Mouse (Mus musculus): ENCODE measurements at regions not wholly inside any gene's neighbourhood (a gene's known extent, or its start where the extent isn't known, plus 50 kb on each side); places are given as distances from the start of the nearest gene placed in this dataset.
"Not testable (repeated sequence)": the region's sequence is repeated elsewhere in the genome, so short reads cannot be mapped to it uniquely, and the experiment has no call there.

- DNase-seq = not testable (repeated sequence)
These were observed 498.6 kb downstream of the Bnc2 start for GRCm38 (mm10) chr4:84176457-84176856.

GRCm38 (mm10) chr4:84177827-84178226 lies 497.2 kb downstream of the Bnc2 start:
- no peak for DNase-seq

GRCm38 (mm10) chr4:84184436-84184835 lies 490.6 kb downstream of the Bnc2 start:
- DNase-seq = no peak

- DNase-seq = no peak
These were observed 490.2 kb downstream of the Bnc2 start for GRCm38 (mm10) chr4:84184844-84185243.

DNA sequence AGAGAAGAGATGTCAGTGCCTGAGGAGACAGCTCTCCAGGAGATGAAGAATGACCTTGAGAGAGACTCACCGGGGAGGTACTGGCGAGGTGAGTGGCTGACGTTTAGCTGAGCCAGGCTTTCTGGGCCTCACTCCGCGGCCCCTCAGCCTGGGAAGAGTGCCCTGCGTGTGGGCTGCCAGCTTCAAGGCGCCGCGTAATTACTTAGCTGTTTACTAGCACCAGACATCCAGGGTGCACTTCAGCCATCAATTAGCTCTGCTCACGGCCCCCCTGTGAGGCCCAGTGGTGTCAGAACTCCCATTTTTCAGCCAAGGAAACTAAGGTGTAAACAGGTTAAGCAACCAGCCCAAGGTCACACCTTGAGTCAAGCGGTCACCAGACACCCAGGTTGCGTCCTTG lies 485.8 kb downstream of the Bnc2 start:
- DNase-seq = no peak

GRCm38 (mm10) chr4:84191303-84191702 lies 483.8 kb downstream of the Bnc2 start:
- no peak for DNase-seq

GRCm38 (mm10) chr4:84192301-84192700 lies 482.8 kb downstream of the Bnc2 start:
- no peak for DNase-seq

DNA sequence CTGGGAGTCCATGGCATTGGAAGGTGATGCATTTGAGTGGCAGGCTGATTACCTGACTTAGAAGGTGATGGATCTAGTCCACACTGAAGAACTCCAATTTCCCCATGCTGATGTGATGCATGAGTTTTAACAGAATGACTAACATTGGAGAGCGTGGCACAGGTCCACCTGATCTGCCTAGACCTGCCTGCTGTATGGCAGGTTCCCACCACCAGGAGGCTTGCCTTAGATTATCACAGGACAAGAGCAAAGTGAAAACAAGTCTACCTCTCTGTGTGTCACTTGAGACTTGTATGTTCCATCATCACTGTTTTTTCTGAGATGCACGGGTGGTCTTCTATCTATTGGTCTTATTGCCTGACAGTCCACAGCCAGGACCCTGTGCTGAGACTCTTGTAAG lies 478.3 kb downstream of the Bnc2 start:
- no peak for DNase-seq

GRCm38 (mm10) chr4:84198176-84198575 lies 476.9 kb downstream of the Bnc2 start:
- DNase-seq = no peak

GRCm38 (mm10) chr4:84199181-84199656 lies 475.9 kb downstream of the Bnc2 start:
- no peak for DNase-seq

DNA sequence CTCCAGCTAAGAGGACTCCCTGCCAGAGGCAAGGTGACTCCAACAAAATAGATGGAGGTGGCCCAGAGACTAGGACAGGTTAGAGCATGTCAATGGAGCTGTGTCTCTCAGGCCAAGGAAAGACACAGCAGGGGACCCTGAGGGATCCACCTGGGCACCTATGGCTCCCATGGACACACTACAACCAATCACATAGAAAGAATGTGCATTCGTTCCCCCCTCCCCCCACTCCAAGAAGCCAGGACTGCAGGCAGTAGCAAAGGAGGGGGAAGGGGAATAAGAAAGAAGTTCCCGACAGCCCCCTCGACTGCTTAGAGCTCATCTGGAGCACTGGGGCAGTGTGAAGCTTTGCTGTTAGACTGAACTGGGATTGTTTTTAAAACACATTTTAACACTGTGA lies 474.1 kb downstream of the Bnc2 start:
- DNase-seq = no peak

GRCm38 (mm10) chr4:84202231-84202630 lies 472.8 kb downstream of the Bnc2 start:
- DNase-seq = no peak

DNA sequence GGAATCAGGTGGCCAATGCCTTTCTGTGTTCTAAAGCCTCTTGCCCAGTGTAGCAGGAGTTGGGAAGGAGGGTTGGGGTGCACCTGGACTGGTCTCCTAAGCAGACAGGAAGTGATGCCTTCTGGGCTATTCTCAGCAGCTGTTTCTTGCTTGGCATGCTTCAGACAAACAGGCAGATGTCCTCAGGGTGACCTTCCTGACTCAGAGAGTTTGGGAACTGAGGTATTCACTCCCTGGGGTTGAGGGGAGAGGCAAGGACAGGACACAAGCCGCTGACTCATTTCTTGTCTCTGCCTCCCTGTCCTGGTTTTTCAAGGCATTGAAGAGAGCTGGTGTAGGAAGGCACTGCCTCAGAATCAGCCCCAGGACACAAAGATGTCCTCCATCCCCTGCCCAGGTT lies 471.4 kb downstream of the Bnc2 start:
- DNase-seq = no peak

GRCm38 (mm10) chr4:84204777-84205176 lies 470.3 kb downstream of the Bnc2 start:
- no peak for DNase-seq

DNA sequence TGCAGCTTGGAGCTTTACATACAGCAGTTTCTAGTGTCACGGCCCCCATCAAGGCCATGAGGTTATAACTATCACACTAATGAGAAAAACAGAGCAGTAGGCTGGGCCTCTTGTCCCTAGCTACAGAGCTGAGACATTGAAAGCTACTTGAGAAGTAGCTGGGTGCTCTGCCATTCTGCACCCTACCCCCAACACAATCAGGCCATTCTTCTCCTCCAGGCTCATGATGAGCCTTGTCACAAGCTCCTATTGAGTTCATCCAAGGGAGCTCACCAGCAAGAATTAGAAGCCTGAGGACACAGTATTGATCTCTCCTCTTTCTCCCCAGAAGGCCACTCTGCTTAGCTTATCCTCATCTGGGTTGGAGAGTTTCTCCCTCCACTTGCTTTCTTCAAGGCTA lies 466.9 kb downstream of the Bnc2 start:
- DNase-seq = no peak

DNA sequence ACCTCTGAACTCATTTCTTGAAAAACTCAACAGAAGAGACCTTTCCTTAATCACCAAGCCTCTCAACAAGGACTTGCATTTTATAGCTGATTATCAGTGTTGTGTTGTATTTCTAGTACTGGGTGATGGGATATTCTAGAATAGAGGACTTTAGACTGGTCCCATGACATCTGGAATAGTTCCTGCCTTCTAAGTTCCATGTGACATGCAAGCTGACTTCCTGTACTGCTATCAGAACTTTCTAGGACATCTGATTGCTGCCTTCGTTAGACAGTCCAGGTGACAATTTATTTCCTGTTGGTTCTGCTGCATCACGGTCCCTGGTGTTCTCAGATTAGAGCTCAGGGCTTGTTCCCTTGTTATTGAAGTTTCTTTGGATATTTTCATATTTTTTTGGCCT lies 465.5 kb downstream of the Bnc2 start:
- no peak for DNase-seq

- no peak for DNase-seq
These were observed 463.7 kb downstream of the Bnc2 start for GRCm38 (mm10) chr4:84211311-84211875.

GRCm38 (mm10) chr4:84212004-84212403 lies 463.1 kb downstream of the Bnc2 start:
- DNase-seq = no peak

- no peak for DNase-seq
These were observed 460.6 kb downstream of the Bnc2 start for GRCm38 (mm10) chr4:84214523-84214922.

GRCm38 (mm10) chr4:84218961-84219360 lies 456.1 kb downstream of the Bnc2 start:
- no peak for DNase-seq

DNA sequence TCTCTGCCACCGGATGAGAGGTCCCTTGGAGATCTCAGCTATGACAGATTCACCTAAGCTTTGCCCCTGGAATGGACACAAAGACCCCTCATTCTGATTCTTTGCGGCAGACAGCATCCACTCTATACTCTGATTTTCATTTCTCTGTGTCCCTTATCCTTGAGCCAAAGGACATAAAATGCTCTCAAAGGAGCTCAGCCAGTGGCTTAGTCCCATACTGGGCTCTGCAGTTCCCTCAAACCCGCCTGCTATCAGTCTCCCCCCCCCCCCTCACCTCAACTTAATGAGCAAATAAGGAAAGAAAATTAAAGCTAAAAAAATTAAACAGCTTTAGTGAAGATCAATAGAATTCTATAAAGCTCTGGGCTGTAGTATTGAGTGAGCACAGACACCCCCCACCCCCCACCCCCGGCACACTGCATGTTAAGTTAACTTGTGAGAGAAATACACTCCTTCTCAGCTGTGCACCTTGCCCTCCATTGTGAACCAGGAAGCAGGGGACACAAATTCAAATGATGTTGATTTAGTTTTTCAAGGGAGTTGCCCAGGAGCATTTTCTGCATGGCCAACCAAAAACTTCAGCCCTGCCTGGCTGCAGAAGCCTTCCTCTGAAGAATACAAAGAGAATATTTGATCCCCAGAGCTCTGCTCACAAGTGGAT lies 452.9 kb downstream of the Bnc2 start:
- no peak for DNase-seq

DNA sequence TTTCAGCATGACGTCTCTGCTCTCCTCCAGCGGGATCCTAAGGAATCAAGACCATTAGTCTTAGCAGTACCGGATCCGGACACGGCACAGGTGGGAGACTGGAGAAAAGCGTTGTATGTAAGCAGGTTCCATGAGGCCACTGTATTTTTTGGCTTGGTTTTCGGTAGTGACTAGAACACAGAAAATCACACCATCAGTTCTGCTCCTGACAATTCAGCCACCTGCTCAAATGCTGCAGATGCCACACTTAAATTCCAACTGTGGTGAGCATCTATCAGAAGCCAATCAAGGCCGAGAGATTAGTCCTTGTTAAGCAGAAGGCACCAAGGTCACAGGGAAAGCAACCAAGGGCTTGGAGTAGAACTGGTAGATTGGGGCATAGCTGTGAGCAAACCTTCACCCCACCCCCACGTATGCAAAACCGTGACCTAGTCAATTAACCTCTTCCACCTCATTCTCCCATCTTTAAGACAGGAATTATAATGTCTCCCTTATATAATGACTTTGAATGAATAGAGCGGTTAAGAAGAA lies 452.2 kb downstream of the Bnc2 start:
- DNase-seq = no peak

DNA sequence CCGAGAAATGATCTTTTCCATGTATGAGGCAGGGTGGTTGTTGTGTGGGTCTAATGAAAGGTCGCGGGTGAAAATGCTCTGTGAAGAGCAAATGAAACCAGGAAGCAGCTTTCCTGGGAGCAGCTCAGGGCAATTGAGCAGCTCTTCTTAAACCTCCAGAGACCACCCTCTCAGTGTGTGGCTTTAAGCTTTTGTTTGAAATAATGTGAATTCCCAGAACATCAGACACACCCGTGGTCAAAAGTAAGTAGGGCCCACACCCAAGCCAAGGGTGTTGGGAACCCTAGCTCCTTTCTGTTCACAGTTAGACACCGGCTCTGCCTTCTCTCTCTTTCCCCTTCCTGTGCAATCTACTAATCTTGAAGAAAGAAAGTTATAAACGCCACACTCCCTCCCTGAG lies 450.5 kb downstream of the Bnc2 start:
- no peak for DNase-seq
